Mouse (Mus musculus): Measurements from ENCODE around the gene Bscl2. TPM values are rescaled to one million over a fixed set of nuclear protein-coding genes. Genes with fewer than 3 reads are reported as not detected.
"Not testable (repeated sequence)": the region's sequence is repeated elsewhere in the genome, so short reads cannot be mapped to it uniquely, and the experiment has no call there.

The Bscl2 gene
- polyA plus RNA-seq, 1 experiment from 2014 or later: 52.7 TPM

DNA sequence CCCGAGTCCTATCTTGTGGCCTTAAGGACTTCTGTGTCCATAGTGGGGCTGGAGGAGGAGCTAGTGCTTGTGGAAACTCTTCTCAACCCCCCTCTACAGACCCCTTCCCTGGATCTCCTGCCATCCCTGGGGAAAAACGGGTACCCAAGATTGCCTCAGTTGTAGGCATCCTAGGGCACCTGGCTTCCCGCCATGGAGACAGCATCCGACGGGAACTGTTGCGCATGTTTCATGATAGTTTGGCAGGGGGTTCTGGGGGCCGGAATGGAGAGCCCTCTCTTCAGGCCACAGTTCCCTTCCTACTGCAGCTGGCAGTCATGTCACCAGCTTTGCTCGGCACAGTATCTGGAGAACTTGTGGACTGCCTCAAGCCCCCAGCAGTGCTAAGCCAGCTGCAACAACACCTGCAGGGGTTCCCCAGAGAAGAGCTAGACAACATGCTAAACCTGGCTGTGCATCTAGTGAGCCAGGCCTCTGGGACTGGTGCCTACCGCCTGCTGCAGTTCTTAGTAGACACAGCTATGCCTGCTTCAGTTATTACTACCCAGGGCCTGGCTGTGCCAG, 58.2 kb downstream of the Bscl2 start:
- DNase-seq (ENCODE audit: low spot score, missing footprints) (no peak), ATAC-seq (ENCODE audit: low FRiP score) (no peak)
- H3K27me3 ChIP-seq (ENCODE audit: control insufficient read depth, insufficient read depth, low read length): no peaks in the 10 kb centered on the region
- H3K4me3 ChIP-seq (ENCODE audit: low read depth, low read length): no peak overlapping the region
- WGBS: 91% methylated on average over 9 of the region's 9 CpGs
- H3K36me3 ChIP-seq (ENCODE audit: control insufficient read depth, insufficient read depth, low read length): peaks cover 9% of the 10 kb centered on the region
- H3K9me3 ChIP-seq (ENCODE audit: control insufficient read depth, low read length): no peaks in the 10 kb centered on the region
- H3K4me2 ChIP-seq: no peak overlapping the region
- no peak overlapping the region for H3K27ac ChIP-seq (ENCODE audit: low read depth, low read length)
- H3K4me1 ChIP-seq (ENCODE audit: control insufficient read depth, insufficient read depth, low read length): peaks cover 18% of the 10 kb centered on the region
- H3K9ac ChIP-seq (ENCODE audit: low read length): no peak overlapping the region

DNA sequence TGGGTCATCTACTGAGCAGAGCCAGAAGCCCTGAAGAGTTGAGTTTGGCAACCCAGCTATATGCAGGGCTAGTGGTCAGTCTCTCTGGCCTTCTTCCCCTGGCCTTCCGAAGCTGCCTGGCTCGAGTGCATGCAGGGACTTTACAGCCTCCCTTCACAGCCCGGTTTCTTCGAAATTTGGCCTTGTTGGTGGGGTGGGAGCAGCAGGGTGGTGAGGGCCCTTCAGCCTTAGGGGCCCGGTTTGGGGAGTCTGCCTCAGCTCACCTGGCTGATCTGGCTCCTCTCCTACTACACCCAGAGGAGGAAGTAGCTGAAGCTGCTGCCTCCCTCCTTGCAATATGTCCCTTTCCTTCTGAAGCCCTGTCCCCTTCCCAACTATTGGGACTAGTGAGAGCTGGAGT, 59.0 kb downstream of the Bscl2 start:
- H3K9ac ChIP-seq (ENCODE audit: low read length); H3K9me3 ChIP-seq (ENCODE audit: control insufficient read depth, low read length); H3K4me2 ChIP-seq; H3K27me3 ChIP-seq (ENCODE audit: control insufficient read depth, insufficient read depth, low read length); H3K4me3 ChIP-seq (ENCODE audit: low read depth, low read length); H3K36me3 ChIP-seq (ENCODE audit: control insufficient read depth, insufficient read depth, low read length); ATAC-seq (ENCODE audit: low FRiP score); H3K27ac ChIP-seq (ENCODE audit: low read depth, low read length); DNase-seq (ENCODE audit: low spot score, missing footprints): not testable (repeated sequence)
- 91% methylated on average over 5 of the region's 5 CpGs for WGBS
- peaks cover 18% of the 10 kb centered on the region for H3K4me1 ChIP-seq (ENCODE audit: control insufficient read depth, insufficient read depth, low read length)

DNA sequence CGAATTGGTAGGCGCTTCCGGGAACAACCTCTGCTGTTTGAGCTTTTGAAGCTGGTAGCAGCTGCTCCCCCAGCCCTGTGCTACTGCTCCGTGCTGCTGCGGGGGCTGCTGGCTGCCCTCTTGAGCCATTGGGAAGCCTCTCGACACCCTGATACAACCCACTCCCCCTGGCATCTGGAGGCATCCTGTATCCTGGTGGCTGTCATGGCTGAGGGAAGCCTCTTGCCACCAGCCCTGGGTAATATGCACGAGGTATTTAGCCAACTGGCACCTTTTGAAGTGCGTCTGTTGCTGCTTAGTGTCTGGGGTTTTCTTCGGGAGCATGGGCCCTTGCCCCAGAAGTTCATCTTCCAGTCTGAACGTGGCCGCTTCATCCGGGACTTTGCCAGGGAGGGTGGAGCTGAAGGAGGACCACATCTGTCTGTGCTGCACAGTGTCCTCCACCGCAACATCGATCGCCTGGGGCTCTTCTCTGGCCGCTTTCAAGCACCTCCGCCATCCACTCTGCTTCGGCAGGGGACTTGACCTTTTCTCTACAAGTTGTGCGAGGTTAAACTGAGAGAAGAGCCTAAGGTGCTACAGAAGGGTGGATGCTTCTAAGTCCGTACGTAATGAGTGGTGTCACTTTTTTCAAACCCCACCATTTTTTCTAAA, 60.1 kb downstream of the Bscl2 start:
- peak overlapping the region; percentile 95 for H3K4me3 ChIP-seq (ENCODE audit: low read depth, low read length)
- peaks cover 18% of the 10 kb centered on the region for H3K4me1 ChIP-seq (ENCODE audit: control insufficient read depth, insufficient read depth, low read length)
- ATAC-seq (ENCODE audit: low FRiP score): peak; percentile 71
- H3K9me3 ChIP-seq (ENCODE audit: control insufficient read depth, low read length); H3K27me3 ChIP-seq (ENCODE audit: control insufficient read depth, insufficient read depth, low read length): not testable (repeated sequence)
- DNase-seq (ENCODE audit: low spot score, missing footprints): peak; percentile 87
- H3K9ac ChIP-seq (ENCODE audit: low read length): peak overlapping the region; percentile 32; the same call in 1 of the 2 replicates
- H3K36me3 ChIP-seq (ENCODE audit: control insufficient read depth, insufficient read depth, low read length): peaks cover 11% of the 10 kb centered on the region
- peak overlapping the region; percentile 49 for H3K4me2 ChIP-seq
- 33% methylated on average over 21 of the region's 21 CpGs for WGBS
- H3K27ac ChIP-seq (ENCODE audit: low read depth, low read length): peak overlapping the region; percentile 50

GRCm38 (mm10) chr19:8897865-8898495, 60.7 kb downstream of the Bscl2 start, which contains the start of gene Ganab:
Gene Ganab, plus strand, starts transcription at chr19:8898071.
- H3K4me2 ChIP-seq: peak within 1 kb of the TSS; percentile 94
- WGBS: under 1% methylated on average over 53 of the region's 53 CpGs
- H3K27me3 ChIP-seq (ENCODE audit: control insufficient read depth, insufficient read depth, low read length): no peaks in the 10 kb centered on the region
- peak within 1 kb of the TSS; percentile 97 for H3K9ac ChIP-seq (ENCODE audit: low read length)
- H3K36me3 ChIP-seq (ENCODE audit: control insufficient read depth, insufficient read depth, low read length): peaks cover 13% of the 10 kb centered on the region
- H3K27ac ChIP-seq (ENCODE audit: low read depth, low read length): peak within 1 kb of the TSS; percentile 50
- ATAC-seq (ENCODE audit: low FRiP score) (peak; percentile 99), DNase-seq (ENCODE audit: low spot score, missing footprints) (peak; percentile 98)
- peaks cover 18% of the 10 kb centered on the region for H3K4me1 ChIP-seq (ENCODE audit: control insufficient read depth, insufficient read depth, low read length)
- H3K9me3 ChIP-seq (ENCODE audit: control insufficient read depth, low read length): no peaks in the 10 kb centered on the region
- peak within 1 kb of the TSS; percentile 95 for H3K4me3 ChIP-seq (ENCODE audit: low read depth, low read length)

Small RNAs within 50 kb of the gene (microRNA-seq; reads per million reads assigned to microRNA genes)
- not detected for gene Mir5136

Other genes with a start within 250 kb of the Bscl2 start
- 0.28 and 0.33 TPM in 2 replicates for gene Slc22a8, start 246.2 kb upstream of the Bscl2 start, polyA plus RNA-seq (2014; fragmentation: Nextera tagmentation; extraction: Ambion mirVana)
- 0.42 and 0.51 TPM in 2 replicates for gene Slc22a6, start 219.4 kb upstream of the Bscl2 start, polyA plus RNA-seq (2014; fragmentation: Nextera tagmentation; extraction: Ambion mirVana)
- gene Chrm1, start 173.7 kb upstream of the Bscl2 start, polyA plus RNA-seq (2014; fragmentation: Nextera tagmentation; extraction: Ambion mirVana): 0.04 TPM in 2 replicates
- gene Slc3a2, start 114.1 kb upstream of the Bscl2 start, polyA plus RNA-seq (2014; fragmentation: Nextera tagmentation; extraction: Ambion mirVana): 139 and 142 TPM in 2 replicates
- gene Wdr74, start 101.6 kb upstream of the Bscl2 start, polyA plus RNA-seq (2014; fragmentation: Nextera tagmentation; extraction: Ambion mirVana): 74.2 and 83.7 TPM in 2 replicates
- 1.5 and 2.7 TPM in 2 replicates for gene 1700092M07Rik, start 96.7 kb upstream of the Bscl2 start, polyA plus RNA-seq (2014; fragmentation: Nextera tagmentation; extraction: Ambion mirVana)
- gene Stx5a, start 96.1 kb upstream of the Bscl2 start, polyA plus RNA-seq (2014; fragmentation: Nextera tagmentation; extraction: Ambion mirVana): 85.6 and 94.7 TPM in 2 replicates
- gene Nxf1, start 80.4 kb upstream of the Bscl2 start, polyA plus RNA-seq (2014; fragmentation: Nextera tagmentation; extraction: Ambion mirVana): 209 and 235 TPM in 2 replicates
- gene Tmem223, start 66.5 kb upstream of the Bscl2 start, polyA plus RNA-seq (2014; fragmentation: Nextera tagmentation; extraction: Ambion mirVana): 190 and 197 TPM in 2 replicates
- gene Tmem179b, start 63.0 kb upstream of the Bscl2 start, polyA plus RNA-seq (2014; fragmentation: Nextera tagmentation; extraction: Ambion mirVana): 40.8 and 45.7 TPM in 2 replicates
- 15.4 and 19.6 TPM in 2 replicates for gene Taf6l, start 51.0 kb upstream of the Bscl2 start, polyA plus RNA-seq (2014; fragmentation: Nextera tagmentation; extraction: Ambion mirVana)
- 169 and 177 TPM in 2 replicates for gene Polr2g, start 38.9 kb upstream of the Bscl2 start, polyA plus RNA-seq (2014; fragmentation: Nextera tagmentation; extraction: Ambion mirVana)
- gene Zbtb3, start 34.9 kb upstream of the Bscl2 start, polyA plus RNA-seq (2014; fragmentation: Nextera tagmentation; extraction: Ambion mirVana): 6.1 and 6.5 TPM in 2 replicates
- gene Ttc9c, start 18.1 kb upstream of the Bscl2 start, polyA plus RNA-seq (2014; fragmentation: Nextera tagmentation; extraction: Ambion mirVana): 51.7 and 59.7 TPM in 2 replicates
- 6.1 and 6.2 TPM in 2 replicates for gene Hnrnpul2, start 17.5 kb upstream of the Bscl2 start, polyA plus RNA-seq (2014; fragmentation: Nextera tagmentation; extraction: Ambion mirVana)
- not detected in 2 replicates for gene AC129217.1, start 7.7 kb upstream of the Bscl2 start, polyA plus RNA-seq (2014; fragmentation: Nextera tagmentation; extraction: Ambion mirVana)
- 128 and 133 TPM in 2 replicates for gene Gng3, start 1.7 kb downstream of the Bscl2 start, polyA plus RNA-seq (2014; fragmentation: Nextera tagmentation; extraction: Ambion mirVana)
- gene Lrrn4cl, start 13.3 kb downstream of the Bscl2 start, polyA plus RNA-seq (2014; fragmentation: Nextera tagmentation; extraction: Ambion mirVana): 0.18 and 0.30 TPM in 2 replicates
- 169 and 183 TPM in 2 replicates for gene Ubxn1, start 34.0 kb downstream of the Bscl2 start, polyA plus RNA-seq (2014; fragmentation: Nextera tagmentation; extraction: Ambion mirVana)
- 54.6 and 59.1 TPM in 2 replicates for gene Uqcc3, start 43.5 kb downstream of the Bscl2 start, polyA plus RNA-seq (2014; fragmentation: Nextera tagmentation; extraction: Ambion mirVana)
- 109 and 123 TPM in 2 replicates for gene Lbhd1, start 46.3 kb downstream of the Bscl2 start, polyA plus RNA-seq (2014; fragmentation: Nextera tagmentation; extraction: Ambion mirVana)
- not detected in 2 replicates for gene Gm49403, start 46.5 kb downstream of the Bscl2 start, polyA plus RNA-seq (2014; fragmentation: Nextera tagmentation; extraction: Ambion mirVana)
- gene 1810009A15Rik, start 51.4 kb downstream of the Bscl2 start, polyA plus RNA-seq (2014; fragmentation: Nextera tagmentation; extraction: Ambion mirVana): 115 and 116 TPM in 2 replicates
- not detected in 2 replicates for gene Gm49416, start 51.5 kb downstream of the Bscl2 start, polyA plus RNA-seq (2014; fragmentation: Nextera tagmentation; extraction: Ambion mirVana)
- gene Ints5, start 55.5 kb downstream of the Bscl2 start, polyA plus RNA-seq (2014; fragmentation: Nextera tagmentation; extraction: Ambion mirVana): 29.7 and 33.3 TPM in 2 replicates
- gene Ganab, start 60.6 kb downstream of the Bscl2 start, polyA plus RNA-seq (2014; fragmentation: Nextera tagmentation; extraction: Ambion mirVana): 101 and 109 TPM in 2 replicates
- 42.1 and 46.0 TPM in 2 replicates for gene B3gat3, start 82.9 kb downstream of the Bscl2 start, polyA plus RNA-seq (2014; fragmentation: Nextera tagmentation; extraction: Ambion mirVana)
- gene Rom1, start 91.9 kb downstream of the Bscl2 start, polyA plus RNA-seq (2014; fragmentation: Nextera tagmentation; extraction: Ambion mirVana): 1.4 and 2.3 TPM in 2 replicates
- 5.8 and 8.2 TPM in 2 replicates for gene Eml3, start 92.1 kb downstream of the Bscl2 start, polyA plus RNA-seq (2014; fragmentation: Nextera tagmentation; extraction: Ambion mirVana)
- 50.9 and 56.0 TPM in 2 replicates for gene Mta2, start 104.4 kb downstream of the Bscl2 start, polyA plus RNA-seq (2014; fragmentation: Nextera tagmentation; extraction: Ambion mirVana)
- gene Tut1, start 116.4 kb downstream of the Bscl2 start, polyA plus RNA-seq (2014; fragmentation: Nextera tagmentation; extraction: Ambion mirVana): 23.5 and 28.4 TPM in 2 replicates
- gene Eef1g, start 129.6 kb downstream of the Bscl2 start, polyA plus RNA-seq (2014; fragmentation: Nextera tagmentation; extraction: Ambion mirVana): 435 and 439 TPM in 2 replicates
- 5.0 and 6.3 TPM in 2 replicates for gene Ahnak, start 151.8 kb downstream of the Bscl2 start, polyA plus RNA-seq (2014; fragmentation: Nextera tagmentation; extraction: Ambion mirVana)

Data from midbrain, embryonic 11.5 days (tissue).